Mouse (Mus musculus): ENCODE results near the gene Mllt3. TPM values are rescaled to one million over a fixed set of nuclear protein-coding genes. Genes with fewer than 3 reads are reported as not detected.

Gene Mllt3
- total and polyA plus RNA-seq, 3 experiments: 15.4 to 75.3 TPM; not detected in 1

- no peaks in the 10 kb centered on the region for H3K9me3 ChIP-seq (replicated peaks; ENCODE audit: insufficient read depth, low read length)
- DNase-seq (ENCODE audit: low read depth, low spot score): no peak
These were observed 12.0 kb upstream of the Mllt3 start for GRCm38 (mm10) chr4:88045151-88045550.

GRCm38 (mm10) chr4:88035361-88035760 lies 2.2 kb upstream of the Mllt3 start:
- peak; percentile 89 for DNase-seq (ENCODE audit: low read depth, low spot score)
- TF ChIP-seq E2F4 (IDR thresholded peaks at IDR 0.05; ENCODE audit: borderline replicate concordance, low read depth, low read length) (no peak), MAFK (IDR thresholded peaks at IDR 0.05; ENCODE audit: borderline replicate concordance, low read depth, low read length) (no peak), UBTF (IDR thresholded peaks at IDR 0.05; ENCODE audit: borderline replicate concordance, insufficient read depth, low read depth, low read length) (no peak), JUND (IDR thresholded peaks at IDR 0.05; ENCODE audit: low read depth, low read length) (no peak), GABPA (IDR thresholded peaks at IDR 0.05; ENCODE audit: low read depth, low read length) (no peak), POLR2AphosphoS5 (IDR thresholded peaks at IDR 0.05; ENCODE audit: borderline replicate concordance, low read depth, low read length) (no peak), EP300 (IDR thresholded peaks at IDR 0.05; ENCODE audit: low read depth in 1 of 2, low read length in 2 of 2) (peak in 1 of 2 experiments; percentile 44; a peak in 1 of 4 replicates), TBP (IDR thresholded peaks at IDR 0.05; ENCODE audit: low read depth, low read length) (0 out of 2 replicates have a peak, but pooled peaks have one; percentile 8), GATA1 (IDR thresholded peaks at IDR 0.05; ENCODE audit: low read depth, low read length) (no peak), NRF1 (IDR thresholded peaks at IDR 0.05; ENCODE audit: insufficient read depth, low read depth, low read length, poor library complexity, severe bottlenecking) (no peak), ZKSCAN1 (IDR thresholded peaks at IDR 0.05; ENCODE audit: low read depth, low read length) (no peak), SIN3A (IDR thresholded peaks at IDR 0.05; ENCODE audit: low read length) (peak; percentile 83), CTCF (IDR thresholded peaks at IDR 0.05 in 2 of 3, conservative IDR thresholded peaks at IDR 0.05 in 1 of 3; ENCODE audit: control insufficient read depth in 1 of 3, insufficient read depth in 1 of 3, low read depth in 2 of 3, low read length in 3 of 3, poor library complexity in 1 of 3, severe bottlenecking in 1 of 3) (peak; percentile 71 to 92 (median 75)), ZMIZ1 (IDR thresholded peaks at IDR 0.05; ENCODE audit: low read depth, low read length) (no peak), RAD21 (IDR thresholded peaks at IDR 0.05; ENCODE audit: low read depth, low read length) (peak; percentile 96), CHD1 (IDR thresholded peaks at IDR 0.05; ENCODE audit: low read depth, low read length) (no peak), POLR2A (IDR thresholded peaks at IDR 0.05; ENCODE audit: control insufficient read depth in 1 of 2, insufficient read depth in 1 of 2, low read depth in 1 of 2, low read length in 2 of 2, poor library complexity in 1 of 2) (no peak), HCFC1 (IDR thresholded peaks at IDR 0.05; ENCODE audit: low read depth, low read length) (no peak), TAL1 (IDR thresholded peaks at IDR 0.05; ENCODE audit: low read length) (no peak), MYC (IDR thresholded peaks at IDR 0.05; ENCODE audit: low read depth, low read length) (peak; percentile 94), MAZ (IDR thresholded peaks at IDR 0.05; ENCODE audit: low read depth, low read length) (0 out of 2 replicates have a peak, but pooled peaks have one; percentile 74), CHD2 (IDR thresholded peaks at IDR 0.05; ENCODE audit: low read length) (no peak), RCOR1 (IDR thresholded peaks at IDR 0.05; ENCODE audit: low read depth, low read length) (0 out of 2 replicates have a peak, but pooled peaks have one; percentile 23), MEF2A (IDR thresholded peaks at IDR 0.05; ENCODE audit: extremely low read depth, insufficient replicate concordance, low read depth, low read length, poor library complexity, severe bottlenecking) (no peak), TCF12 (IDR thresholded peaks at IDR 0.05; ENCODE audit: low read depth, low read length) (no peak), USF1 (IDR thresholded peaks at IDR 0.05; ENCODE audit: low read depth, low read length) (no peak), MYB (IDR thresholded peaks at IDR 0.05; ENCODE audit: low read depth, low read length) (no peak), ZC3H11A (IDR thresholded peaks at IDR 0.05; ENCODE audit: low read depth, low read length) (peak; percentile 96), MAX (IDR thresholded peaks at IDR 0.05; ENCODE audit: low read length) (peak; percentile 89)

More at GRCm38 (mm10) chr4:88045151-88045550, 12.0 kb upstream of the Mllt3 start:
- Histone ChIP-seq H3K27me3 (ENCODE audit: control insufficient read depth in 1 of 2, insufficient read depth in 2 of 2, low read length in 2 of 2) (no peaks in the 10 kb centered on the region), H3K27ac (ENCODE audit: control insufficient read depth, low read depth, low read length) (no peak overlapping the region), H3K4me1 (ENCODE audit: control insufficient read depth in 1 of 2, insufficient read depth in 2 of 2, low read length in 2 of 2) (no peaks in the 10 kb centered on the region), H3K79me2 (ENCODE audit: control insufficient read depth, insufficient read depth, low read length, poor library complexity) (no peaks in the 10 kb centered on the region), H3K9ac (ENCODE audit: control insufficient read depth, low read depth, low read length, poor library complexity, severe bottlenecking) (no peak overlapping the region), H3K4me3 (ENCODE audit: control insufficient read depth in 1 of 2, insufficient read depth in 1 of 2, low read depth in 2 of 2, low read length in 2 of 2) (no peak overlapping the region), H3K36me3 (ENCODE audit: control insufficient read depth in 1 of 2, insufficient read depth in 2 of 2, low read length in 2 of 2) (no peaks in the 10 kb centered on the region)
- TF ChIP-seq ETS1 (IDR thresholded peaks at IDR 0.05; ENCODE audit: low read depth, low read length): no peak
- no peak for TF ChIP-seq TCF12 (IDR thresholded peaks at IDR 0.05; ENCODE audit: low read depth, low read length)
- TF ChIP-seq SMC3 (IDR thresholded peaks at IDR 0.05; ENCODE audit: low read depth, low read length): no peak
- no peak for TF ChIP-seq RAD21 (IDR thresholded peaks at IDR 0.05; ENCODE audit: low read depth, low read length)
- TF ChIP-seq E2F4 (IDR thresholded peaks at IDR 0.05; ENCODE audit: borderline replicate concordance, low read depth, low read length): no peak
- TF ChIP-seq MYB (IDR thresholded peaks at IDR 0.05; ENCODE audit: low read depth, low read length): no peak
- TF ChIP-seq ZNF384 (IDR thresholded peaks at IDR 0.05; ENCODE audit: low read depth, low read length): no peak
- no peak for TF ChIP-seq MAFK (IDR thresholded peaks at IDR 0.05; ENCODE audit: borderline replicate concordance, low read depth, low read length)
- no peak for TF ChIP-seq SIN3A (IDR thresholded peaks at IDR 0.05; ENCODE audit: low read length)

More at GRCm38 (mm10) chr4:88035361-88035760, 2.2 kb upstream of the Mllt3 start:
- Histone ChIP-seq H3K36me3 (ENCODE audit: control insufficient read depth in 1 of 2, insufficient read depth in 2 of 2, low read length in 2 of 2) (no peaks in the 10 kb centered on the region), H3K4me1 (ENCODE audit: control insufficient read depth in 1 of 2, insufficient read depth in 2 of 2, low read length in 2 of 2) (peaks cover 0 to 3% of the 10 kb centered on the region in 2 experiments; a peak in 2 of 4 replicates), H3K27ac (ENCODE audit: control insufficient read depth, low read depth, low read length) (peak overlapping the region; percentile 87), H3K27me3 (ENCODE audit: control insufficient read depth in 1 of 2, insufficient read depth in 2 of 2, low read length in 2 of 2) (no peaks in the 10 kb centered on the region), H3K9me3 (replicated peaks; ENCODE audit: insufficient read depth, low read length) (no peaks in the 10 kb centered on the region), H3K4me3 (ENCODE audit: control insufficient read depth in 1 of 2, insufficient read depth in 1 of 2, low read depth in 2 of 2, low read length in 2 of 2) (peak overlapping the region; percentile 81), H3K79me2 (ENCODE audit: control insufficient read depth, insufficient read depth, low read length, poor library complexity) (peaks cover 8% of the 10 kb centered on the region), H3K9ac (ENCODE audit: control insufficient read depth, low read depth, low read length, poor library complexity, severe bottlenecking) (peak overlapping the region; percentile 40)

All from MEL (cell line).